Mouse (Mus musculus): Measurements from ENCODE around the gene Optc.

The Optc gene

GRCm38 (mm10) chr1:133907949-133908658, at the start of gene Optc:
TSS of gene Optc (minus strand) at chr1:133907999.
- peak in 1 of 2 experiments; percentile 67 for DNase-seq (ENCODE audit: low spot score in 2 of 2)

- no peak for DNase-seq (ENCODE audit: low spot score in 2 of 2)
Measured at GRCm38 (mm10) chr1:133954009-133954408, 46.2 kb upstream of the Optc start.

- DNase-seq (ENCODE audit: low spot score in 2 of 2), result peak in 1 of 2 experiments; percentile 10
Measured at GRCm38 (mm10) chr1:133953261-133953742, 45.5 kb upstream of the Optc start.

- DNase-seq (ENCODE audit: low spot score in 2 of 2), result no peak
Measured at GRCm38 (mm10) chr1:133951598-133951997, 43.8 kb upstream of the Optc start.

DNA sequence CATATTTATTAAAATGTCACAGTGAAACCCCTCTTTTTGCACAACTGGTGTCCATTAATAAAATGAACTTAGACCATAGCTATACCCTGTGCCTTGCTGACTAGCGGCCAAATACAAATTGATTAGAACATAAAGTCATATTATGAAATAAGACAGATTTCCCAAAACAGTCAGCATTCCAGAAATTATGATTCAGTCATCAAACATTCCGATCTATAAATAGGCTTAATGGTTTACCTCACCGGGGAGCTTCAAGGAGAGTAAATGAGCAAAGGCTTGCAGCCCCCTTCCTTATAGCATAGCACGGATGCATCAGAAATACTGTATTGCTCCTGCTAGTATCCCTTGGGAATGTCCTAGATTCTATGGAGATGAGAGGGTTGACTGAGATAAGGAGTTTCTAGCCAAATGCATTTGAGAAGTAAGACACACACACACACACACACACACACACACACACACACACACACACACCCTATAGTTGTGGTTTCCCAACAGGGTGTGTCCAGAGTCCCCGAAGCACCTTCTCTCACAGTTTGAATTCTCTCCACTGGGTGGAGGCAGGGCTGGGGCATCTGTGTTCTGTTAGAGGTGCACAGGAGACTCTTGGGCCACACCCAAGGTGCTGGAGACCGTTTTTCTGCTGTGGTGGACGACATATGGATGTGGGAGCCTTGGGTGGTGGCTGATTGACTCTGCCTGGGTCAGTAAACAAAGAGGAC, 42.4 kb upstream of the Optc start:
- no peak for DNase-seq (ENCODE audit: low spot score in 2 of 2)

DNA sequence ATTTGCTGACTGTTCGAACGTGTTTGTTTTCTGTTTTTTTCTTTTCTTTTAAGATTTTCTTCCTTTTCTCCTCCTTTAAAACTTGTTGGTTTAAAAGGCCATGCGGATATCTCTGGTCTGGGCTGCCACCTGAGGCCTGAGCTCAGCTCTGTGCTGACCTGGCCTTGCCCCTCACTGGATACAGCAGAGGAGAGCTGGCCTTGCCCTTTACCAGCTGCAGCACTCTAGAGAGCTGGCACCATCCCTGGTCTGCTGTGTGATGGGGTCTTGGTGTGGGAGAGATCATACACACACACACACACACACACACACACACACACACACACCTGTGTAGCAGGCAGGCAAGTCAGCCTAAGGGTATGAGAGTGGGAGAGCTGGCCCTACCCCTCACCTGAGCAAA, 37.3 kb upstream of the Optc start:
- no peak for DNase-seq (ENCODE audit: low spot score in 2 of 2)

- DNase-seq (ENCODE audit: low spot score in 2 of 2), result no peak
Measured at GRCm38 (mm10) chr1:133941904-133942303, 34.1 kb upstream of the Optc start.

- no peak for DNase-seq (ENCODE audit: low spot score in 2 of 2)
Measured at GRCm38 (mm10) chr1:133941158-133941860, 33.5 kb upstream of the Optc start.

DNA sequence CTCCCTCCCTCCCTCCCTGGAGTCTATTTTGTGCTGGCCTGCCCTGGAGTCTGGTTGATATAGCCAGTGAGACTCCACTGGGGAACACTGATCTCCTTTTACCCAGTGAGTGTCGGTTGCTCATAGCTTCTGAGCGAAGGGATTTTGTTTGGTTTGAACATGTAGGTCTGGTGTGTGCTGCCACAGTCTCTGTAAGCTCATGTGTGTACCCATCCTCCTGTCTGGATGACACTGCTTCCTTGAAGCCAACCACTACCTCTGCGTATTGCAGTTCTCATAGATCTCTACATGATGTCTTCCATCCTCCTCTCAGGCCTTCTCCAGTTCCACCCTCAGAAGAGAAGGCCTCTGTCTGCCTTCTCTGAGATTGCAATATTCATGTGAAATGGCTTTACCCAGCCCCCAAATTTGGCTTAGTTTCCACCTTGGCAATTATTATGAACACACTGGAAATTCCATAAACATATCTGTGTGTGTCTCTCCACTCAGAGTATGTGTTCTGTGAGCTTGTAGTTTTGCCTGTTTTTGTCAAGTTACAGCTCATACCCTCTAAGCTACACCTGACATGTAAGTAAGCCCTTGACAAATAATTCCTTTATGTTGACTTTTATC, 32.8 kb upstream of the Optc start:
- DNase-seq (ENCODE audit: low spot score in 2 of 2), result no peak

DNA sequence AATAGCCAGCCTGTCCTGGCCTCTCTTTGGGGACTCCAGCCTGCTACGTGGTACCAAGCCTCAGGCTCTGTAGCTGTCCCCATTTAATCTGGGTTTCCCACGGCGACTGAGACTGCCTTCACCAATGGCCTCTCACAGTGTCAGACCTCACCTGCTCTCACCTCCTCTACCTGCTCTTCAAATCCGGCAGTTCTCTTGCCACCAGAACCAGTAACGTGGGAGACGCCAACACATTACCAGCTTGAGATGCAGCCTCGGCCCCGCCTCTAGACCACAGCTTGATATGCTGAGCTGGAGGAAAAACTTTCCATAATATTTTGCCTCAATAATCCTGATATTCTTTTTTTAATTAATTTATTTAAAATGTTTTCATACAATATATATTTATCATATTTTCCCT, 31.9 kb upstream of the Optc start:
- DNase-seq (ENCODE audit: low spot score in 2 of 2), result no peak

GRCm38 (mm10) chr1:133936169-133936568, 28.4 kb upstream of the Optc start:
- DNase-seq (ENCODE audit: low spot score in 2 of 2), result no peak

DNA sequence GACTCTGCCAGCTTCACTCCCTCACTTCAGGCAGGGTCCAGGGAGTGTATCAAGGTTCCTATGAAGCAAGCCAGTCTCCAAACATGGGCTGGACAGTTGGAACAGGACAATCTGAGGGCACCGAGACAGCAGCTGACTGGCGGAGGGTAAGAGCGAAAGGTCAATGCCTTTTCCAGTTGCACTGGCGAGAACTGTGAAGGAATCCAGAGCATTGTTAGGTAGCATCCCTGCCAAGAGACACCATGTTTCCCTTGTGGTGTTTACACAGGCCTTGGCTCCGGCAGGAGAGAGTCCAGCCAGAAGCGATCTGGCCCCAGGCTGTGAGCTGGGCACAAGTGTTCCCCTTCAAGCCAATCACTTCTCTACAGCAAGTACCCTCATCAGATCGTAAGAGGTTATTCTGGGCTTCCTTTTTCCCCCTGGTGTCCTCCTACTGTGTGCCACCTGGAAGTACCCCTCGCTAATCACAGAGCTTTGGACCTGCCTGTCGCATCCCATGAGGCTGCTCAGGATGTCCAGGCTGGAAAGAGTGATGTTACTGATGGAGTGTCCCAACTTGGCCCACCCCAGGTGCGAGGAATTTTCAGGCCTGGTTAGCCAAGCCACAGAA, 26.7 kb upstream of the Optc start:
- DNase-seq (ENCODE audit: low spot score in 2 of 2), result no peak

- DNase-seq (ENCODE audit: low spot score in 2 of 2), result no peak
Measured at GRCm38 (mm10) chr1:133933301-133934195, 25.7 kb upstream of the Optc start.

DNA sequence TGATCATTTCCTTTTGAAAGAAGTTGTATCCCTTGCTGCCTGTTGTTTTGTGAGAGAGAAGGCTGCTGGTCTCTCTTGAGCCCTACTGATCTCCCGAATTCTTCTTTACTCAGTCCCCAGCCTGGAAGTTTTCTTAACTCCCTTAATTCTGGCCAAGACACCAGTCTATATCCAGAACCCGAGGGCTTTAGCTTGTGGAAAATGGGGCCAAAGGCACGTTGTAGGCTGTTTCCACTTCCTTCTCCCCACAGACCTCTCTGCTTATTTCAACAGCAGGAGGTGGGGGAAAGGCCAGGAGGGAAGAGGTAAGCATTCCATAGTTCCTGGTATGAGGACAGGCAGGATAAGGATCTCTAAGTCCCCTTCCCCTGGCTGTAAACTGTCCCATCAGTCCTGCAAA, 22.2 kb upstream of the Optc start:
- DNase-seq (ENCODE audit: low spot score in 2 of 2), result no peak

GRCm38 (mm10) chr1:133925223-133925622, 17.4 kb upstream of the Optc start:
- no peak for DNase-seq (ENCODE audit: low spot score in 2 of 2)

GRCm38 (mm10) chr1:133924141-133924875, 16.5 kb upstream of the Optc start:
- peak in 1 of 2 experiments; percentile 25 for DNase-seq (ENCODE audit: low spot score in 2 of 2)

GRCm38 (mm10) chr1:133923071-133923470, 15.3 kb upstream of the Optc start:
- DNase-seq (ENCODE audit: low spot score in 2 of 2), result no peak

GRCm38 (mm10) chr1:133921304-133921751, 13.5 kb upstream of the Optc start, which contains the start of gene Prelp:
TSS of gene Prelp (minus strand) at chr1:133921414.
- no peak for DNase-seq (ENCODE audit: low spot score in 2 of 2)

GRCm38 (mm10) chr1:133920876-133921275, 13.1 kb upstream of the Optc start:
- no peak for DNase-seq (ENCODE audit: low spot score in 2 of 2)

GRCm38 (mm10) chr1:133920401-133920800, 12.6 kb upstream of the Optc start:
- no peak for DNase-seq (ENCODE audit: low spot score in 2 of 2)

All from cerebellum, postnatal 4 days (tissue).